Mouse (Mus musculus) left cerebral cortex, adult 6 months (tissue): ENCODE measurements around the gene Bcl9. TPM values are rescaled to one million over a fixed set of nuclear protein-coding genes. Genes with fewer than 3 reads are reported as not detected.

ENCODE experiments used
- long read RNA-seq, 2 experiments: library from polyadenylated mRNA; unstranded; transcript quantifications; one replicate each; pipeline ENCODE4 v2.0.0; 2019 to 2020
- polyA plus RNA-seq: library from polyadenylated mRNA; unstranded; fragments of <200 nt; fragmentation: Nextera tagmentation; gene quantifications from 2 replicates; pipeline ENCODE4 v1.2.3, GENCODE M21; 2021

Bcl9 gene
- 17.5 and 24.2 TPM in 2 replicates for polyA plus RNA-seq
- long read RNA-seq, experiment 1, partial matches to known transcripts: 12 of 23 reads
- long read RNA-seq, experiment 1, other reads (novel, unspliced or antisense): 8 of 23 reads
- long read RNA-seq, experiment 2, partial matches to known transcripts: 2 of 13 reads
- long read RNA-seq, experiment 2, other reads (novel, unspliced or antisense): 10 of 13 reads

DNA sequence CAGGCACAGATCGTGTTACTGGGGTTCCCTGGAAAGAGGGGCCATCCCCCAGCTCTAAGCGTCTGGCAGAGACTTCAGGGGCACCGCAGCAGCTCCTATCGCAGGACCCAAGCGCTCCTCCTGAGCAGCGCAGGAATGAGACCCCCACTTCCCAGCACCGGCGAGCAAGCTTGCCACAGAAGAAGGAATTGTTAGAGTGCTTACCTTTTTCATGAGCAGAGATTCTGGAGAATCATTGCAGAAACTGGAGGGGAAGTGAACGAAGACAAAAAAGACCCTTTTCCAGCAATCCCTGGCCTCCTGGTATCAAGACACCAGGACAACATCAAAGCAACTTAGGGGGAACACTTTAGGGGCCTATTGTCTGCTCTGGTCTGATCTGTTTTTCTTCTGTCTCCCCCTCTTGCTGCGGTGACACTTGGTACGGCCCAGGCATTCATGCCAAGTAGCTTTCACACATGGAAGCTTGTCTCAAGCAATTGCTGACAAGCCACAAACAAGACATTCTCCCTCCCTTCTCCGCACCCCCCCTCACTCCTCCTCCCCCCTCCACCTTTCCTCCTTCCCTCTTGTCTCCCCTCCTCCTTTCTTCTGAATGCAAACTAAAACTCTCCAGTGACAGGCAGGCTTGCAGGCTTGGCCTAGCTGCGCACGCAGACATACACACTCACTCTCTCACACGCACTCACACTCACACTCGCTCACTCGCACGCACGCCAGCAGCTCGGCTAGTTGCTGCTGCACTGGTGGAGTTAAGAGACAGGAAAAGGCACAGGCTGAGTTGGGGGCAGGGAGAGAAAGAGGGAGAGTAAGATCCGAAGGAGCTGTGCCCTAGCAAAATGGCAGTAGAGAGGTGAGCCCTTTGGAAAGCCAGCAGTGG is at the start of gene Bcl9:
Bcl9 (minus strand) TSS at position 365 of the 880 bp plus-strand sequence.

DNA sequence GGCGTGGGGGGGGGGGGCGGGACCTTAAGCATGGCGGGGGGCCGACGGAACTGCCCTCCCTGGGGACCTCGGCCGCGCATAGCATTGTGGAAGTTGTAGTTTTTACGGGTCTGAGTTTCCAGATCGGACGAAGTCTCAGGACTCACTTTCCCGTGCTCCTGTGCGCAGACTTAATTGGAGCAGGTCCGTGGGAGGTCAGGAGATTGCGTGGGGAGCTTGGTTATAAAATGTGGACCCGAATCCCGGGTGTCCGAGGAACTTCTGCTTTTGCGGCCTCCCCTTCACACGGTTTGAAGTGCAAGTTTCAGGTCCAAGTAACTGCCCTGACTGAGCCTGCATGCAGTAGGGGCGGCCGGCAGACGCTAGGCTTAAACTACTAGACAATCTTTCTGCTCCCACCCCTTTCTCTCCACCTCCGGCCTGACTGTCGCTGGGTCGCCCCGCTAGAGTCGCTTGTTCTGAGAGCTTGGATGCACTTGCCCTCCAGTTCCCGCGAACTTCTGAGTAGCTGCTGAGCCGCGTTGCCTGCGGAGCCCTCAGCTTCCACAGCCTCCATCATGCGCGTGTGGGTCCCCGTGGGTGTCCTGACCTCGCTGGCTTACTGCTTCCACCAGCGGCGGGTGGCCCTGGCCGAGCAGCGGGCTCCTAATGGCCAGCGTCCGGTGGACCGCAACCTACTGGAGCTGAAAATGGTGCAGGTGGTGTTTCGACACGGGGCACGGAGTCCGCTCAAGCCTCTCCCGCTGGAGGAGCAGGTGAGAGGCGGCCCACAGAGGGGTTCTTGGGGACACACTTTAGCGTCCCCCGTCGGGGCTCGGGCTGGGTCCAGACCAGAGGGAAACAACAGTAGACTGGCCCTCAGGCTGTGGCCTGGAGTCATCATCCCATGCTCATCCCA is 138.9 kb downstream of the Bcl9 start, which contains the start of gene Acp6:
Acp6 (plus strand) TSS at position 167 of the 898 bp plus-strand sequence.

Other genes starting within 250 kb of the Bcl9 start
- 8.1 and 11.3 TPM in 2 replicates for gene Acp6, start 139.1 kb downstream of the Bcl9 start, polyA plus RNA-seq
- gene Olfr1402, start 124.1 kb upstream of the Bcl9 start, polyA plus RNA-seq: not detected in 2 replicates